Mouse (Mus musculus) forebrain, embryonic 15.5 days (tissue): Measurements from ENCODE around the gene Tas2r122. TPM values are rescaled to one million over a fixed set of nuclear protein-coding genes. Genes with fewer than 3 reads are reported as not detected.
"Not testable (repeated sequence)": the region's sequence is repeated elsewhere in the genome, so short reads cannot be mapped to it uniquely, and the experiment has no call there.

Experiments used
- ATAC-seq: fragments of 200-750 bp; cut with Nextera tagmentation; replicated peaks from 2 replicates; pipeline ENCODE4 v1.8.0; 2017; ENCODE audit warnings: mild to moderate bottlenecking, moderate TSS enrichment, moderate library complexity
- H3K27ac ChIP-seq: fragments of 300-500 bp; sonication (generic); replicated peaks from 2 replicates; pipeline ENCODE4 v1.5.1; 2015; ENCODE audit warnings: mild to moderate bottlenecking, inconsistent platforms
- H3K27me3 ChIP-seq: fragments of 300-500 bp; sonication (generic); 2 replicates; pipeline ENCODE4 v1.6.1; 2015; ENCODE audit warnings: inconsistent platforms
- H3K36me3 ChIP-seq: fragments of 300-500 bp; sonication (generic); 2 replicates; pipeline ENCODE4 v1.6.1; 2015; ENCODE audit warnings: mild to moderate bottlenecking, inconsistent platforms
- H3K4me1 ChIP-seq: fragments of 300-500 bp; sonication (generic); 2 replicates; pipeline ENCODE4 v1.6.1; 2015; ENCODE audit warnings: inconsistent platforms
- H3K4me2 ChIP-seq: fragments of 300-500 bp; sonication (generic); replicated peaks from 2 replicates; pipeline ENCODE4 v1.6.1; 2015; ENCODE audit warnings: mild to moderate bottlenecking, inconsistent platforms
- H3K4me3 ChIP-seq: fragments of 300-500 bp; sonication (generic); 2 replicates; pipeline ENCODE4 v1.5.1; 2015; ENCODE audit warnings: mild to moderate bottlenecking, inconsistent platforms
- H3K9ac ChIP-seq: fragments of 300-500 bp; sonication (generic); replicated peaks from 2 replicates; pipeline ENCODE4 v1.6.1; 2015; ENCODE audit warnings: mild to moderate bottlenecking, inconsistent platforms
- H3K9me3 ChIP-seq: fragments of 300-500 bp; sonication (generic); 2 replicates; pipeline ENCODE4 v1.6.1; 2016; ENCODE audit warnings: inconsistent platforms
- WGBS: fragments of 180-500 bp; shearing (Covaris S2); methylation state at CpG from one replicate; pipeline ENCODE4 v1.1.7; 2015; ENCODE audit warnings: mixed read lengths; 5-methylcytosine and 5-hydroxymethylcytosine counted together
- polyA plus RNA-seq: library from polyadenylated mRNA; unstranded; fragments of >200 nt; fragmentation: Nextera tagmentation; extraction: Ambion mirVana; gene quantifications from 2 replicates; pipeline ENCODE4 v1.2.1, GENCODE M21; 2015

Gene Tas2r122
- not detected in 2 replicates for polyA plus RNA-seq

GRCm38 (mm10) chr6:132711828-132712227 lies at the start of gene Tas2r122:
Tas2r122 (minus strand) TSS chr6:132711928.
- no peak for ATAC-seq
- Histone ChIP-seq H3K4me2 (no peak within 1 kb of the TSS), H3K4me1 (no peaks in the 10 kb centered on the region), H3K36me3 (no peaks in the 10 kb centered on the region), H3K4me3 (no peak within 1 kb of the TSS), H3K27ac (no peak within 1 kb of the TSS), H3K27me3 (no peaks in the 10 kb centered on the region), H3K9me3 (no peaks in the 10 kb centered on the region), H3K9ac (no peak within 1 kb of the TSS)
- 83% methylated on average over 3 of the region's 3 CpGs for WGBS

GRCm38 (mm10) chr6:132754430-132754829 lies 42.7 kb upstream of the Tas2r122 start, which contains the start of gene Tas2r124:
Tas2r124 (plus strand) TSS chr6:132754730.
- no peaks in the 10 kb centered on the region for H3K36me3 ChIP-seq
- no peaks in the 10 kb centered on the region for H3K4me1 ChIP-seq
- H3K27ac ChIP-seq, result no peak within 1 kb of the TSS
- no peak within 1 kb of the TSS for H3K4me2 ChIP-seq
- no peaks in the 10 kb centered on the region for H3K27me3 ChIP-seq
- ATAC-seq, result no peak
- no peak within 1 kb of the TSS for H3K4me3 ChIP-seq
- H3K9ac ChIP-seq, result no peak within 1 kb of the TSS
- 86% methylated on average over 1 of the region's 1 CpGs for WGBS
- H3K9me3 ChIP-seq, result no peaks in the 10 kb centered on the region

- H3K4me2 ChIP-seq, result no peak overlapping the region
- WGBS, result 90% methylated on average over 2 of the region's 2 CpGs
- no peaks in the 10 kb centered on the region for H3K9me3 ChIP-seq
- no peak for ATAC-seq
- no peak overlapping the region for H3K4me3 ChIP-seq
- no peaks in the 10 kb centered on the region for H3K36me3 ChIP-seq
- H3K9ac ChIP-seq, result no peak overlapping the region
- no peak overlapping the region for H3K27ac ChIP-seq
- no peaks in the 10 kb centered on the region for H3K27me3 ChIP-seq
- H3K4me1 ChIP-seq, result no peaks in the 10 kb centered on the region
Observed at GRCm38 (mm10) chr6:132750206-132750605, 38.5 kb upstream of the Tas2r122 start.

GRCm38 (mm10) chr6:132737935-132738334 lies 26.2 kb upstream of the Tas2r122 start, which contains the start of gene Tas2r115:
Tas2r115 (minus strand) TSS chr6:132738035.
- Histone ChIP-seq H3K4me2 (no peak within 1 kb of the TSS), H3K4me1 (no peaks in the 10 kb centered on the region), H3K27ac (no peak within 1 kb of the TSS), H3K9me3 (no peaks in the 10 kb centered on the region), H3K27me3 (no peaks in the 10 kb centered on the region), H3K9ac (no peak within 1 kb of the TSS), H3K36me3 (no peaks in the 10 kb centered on the region), H3K4me3 (no peak within 1 kb of the TSS)
- no peak for ATAC-seq
- WGBS, result 71% methylated on average over 2 of the region's 2 CpGs

- Histone ChIP-seq H3K4me2 (no peak within 1 kb of the TSS), H3K36me3 (no peaks in the 10 kb centered on the region), H3K4me1 (no peaks in the 10 kb centered on the region), H3K9ac (no peak within 1 kb of the TSS), H3K4me3 (no peak within 1 kb of the TSS), H3K9me3 (no peaks in the 10 kb centered on the region), H3K27ac (no peak within 1 kb of the TSS), H3K27me3 (no peaks in the 10 kb centered on the region)
- no peak for ATAC-seq
- 81% methylated on average over 1 of the region's 1 CpGs for WGBS
Observed at GRCm38 (mm10) chr6:132700907-132701306, 10.8 kb downstream of the Tas2r122 start, which contains the start of gene Tas2r121. Tas2r121 (minus strand) TSS chr6:132701007.

- not testable (repeated sequence) for H3K27ac ChIP-seq, H3K4me2 ChIP-seq, H3K27me3 ChIP-seq, H3K4me1 ChIP-seq, H3K9me3 ChIP-seq, H3K36me3 ChIP-seq, H3K9ac ChIP-seq, H3K4me3 ChIP-seq, ATAC-seq
- WGBS, result 85% methylated on average over 7 of the region's 7 CpGs
Observed at GRCm38 (mm10) chr6:132691596-132691995, 20.1 kb downstream of the Tas2r122 start.

Other genes with a start within 250 kb of the Tas2r122 start
- not detected in 2 replicates for gene Prh1, start 142.1 kb downstream of the Tas2r122 start, polyA plus RNA-seq
- gene Prp2, start 116.0 kb downstream of the Tas2r122 start, polyA plus RNA-seq, result not detected in 2 replicates
- not detected in 2 replicates for gene A630073D07Rik, start 60.4 kb downstream of the Tas2r122 start, polyA plus RNA-seq
- not detected in 2 replicates for gene Tas2r120, start 55.0 kb downstream of the Tas2r122 start, polyA plus RNA-seq
- gene Tas2r121, start 10.9 kb downstream of the Tas2r122 start, polyA plus RNA-seq, result not detected in 2 replicates
- gene Tas2r115, start 26.1 kb upstream of the Tas2r122 start, polyA plus RNA-seq, result not detected in 2 replicates
- gene Tas2r124, start 42.8 kb upstream of the Tas2r122 start, polyA plus RNA-seq, result not detected in 2 replicates
- gene Tas2r102, start 50.2 kb upstream of the Tas2r122 start, polyA plus RNA-seq, result not detected in 2 replicates
- not detected in 2 replicates for gene Tas2r136, start 66.2 kb upstream of the Tas2r122 start, polyA plus RNA-seq
- not detected in 2 replicates for gene Tas2r117, start 90.9 kb upstream of the Tas2r122 start, polyA plus RNA-seq
- gene Tas2r123, start 135.2 kb upstream of the Tas2r122 start, polyA plus RNA-seq, result not detected in 2 replicates
- gene Tas2r116, start 143.5 kb upstream of the Tas2r122 start, polyA plus RNA-seq, result not detected in 2 replicates
- not detected in 2 replicates for gene Tas2r110, start 156.1 kb upstream of the Tas2r122 start, polyA plus RNA-seq
- gene Tas2r113, start 181.1 kb upstream of the Tas2r122 start, polyA plus RNA-seq, result not detected in 2 replicates
- gene Tas2r125, start 197.7 kb upstream of the Tas2r122 start, polyA plus RNA-seq, result not detected in 2 replicates
- not detected in 2 replicates for gene Tas2r129, start 239.2 kb upstream of the Tas2r122 start, polyA plus RNA-seq
- not detected in 2 replicates for gene Tas2r131, start 246.0 kb upstream of the Tas2r122 start, polyA plus RNA-seq